Mouse (Mus musculus) liver, postnatal 0 days (tissue): ENCODE results near the gene Smim7. TPM values are rescaled to one million over a fixed set of nuclear protein-coding genes. Genes with fewer than 3 reads are reported as not detected.

Source experiments
- ATAC-seq: fragments of 200-750 bp; cut with Nextera tagmentation; 2 replicates; pipeline ENCODE4 v1.8.0; 2017; ENCODE audit warnings: mild to moderate bottlenecking, moderate library complexity
- DNase-seq: peaks from one replicate; pipeline ENCODE4 v3.0.0-alpha.2; 2016
- H3K27ac ChIP-seq: fragments of 300-500 bp; sonication (generic); 2 replicates; pipeline ENCODE4 v1.5.1; 2014; ENCODE audit warnings: antibody characterized with exemption, moderate library complexity, mild to moderate bottlenecking, low read depth
- H3K27me3 ChIP-seq: fragments of 300-500 bp; sonication (generic); 2 replicates; pipeline ENCODE4 v1.6.1; 2014; ENCODE audit warnings: low read length, control low read depth, mixed read lengths; ENCODE audit not compliant: insufficient read depth
- H3K36me3 ChIP-seq: fragments of 300-500 bp; sonication (generic); replicated peaks from 2 replicates; pipeline ENCODE4 v1.6.1; 2014; ENCODE audit warnings: mild to moderate bottlenecking, control low read depth, low read length, moderate library complexity, mixed read lengths; ENCODE audit not compliant: insufficient read depth
- H3K4me1 ChIP-seq: fragments of 300-500 bp; sonication (generic); 2 replicates; pipeline ENCODE4 v1.6.1; 2014; ENCODE audit warnings: antibody characterized with exemption, mild to moderate bottlenecking, control low read depth; ENCODE audit not compliant: insufficient read depth
- H3K4me2 ChIP-seq: fragments of 300-500 bp; sonication (generic); 2 replicates; pipeline ENCODE4 v1.6.1; 2014; ENCODE audit warnings: low read depth, mild to moderate bottlenecking, low read length, moderate library complexity, mixed read lengths
- H3K4me3 ChIP-seq: fragments of 300-500 bp; sonication (generic); 2 replicates; pipeline ENCODE4 v1.5.1; 2014; ENCODE audit warnings: low read depth, low read length
- H3K9ac ChIP-seq: fragments of 300-500 bp; sonication (generic); replicated peaks from 2 replicates; pipeline ENCODE4 v1.6.1; 2014; ENCODE audit warnings: mild to moderate bottlenecking, moderate library complexity
- H3K9me3 ChIP-seq: fragments of 300-500 bp; sonication (generic); 2 replicates; pipeline ENCODE4 v1.6.1; 2016; ENCODE audit warnings: mild to moderate bottlenecking, control low read depth, low read length, mixed read lengths
- CTCF ChIP-seq: sonication (generic); IDR thresholded peaks from 2 replicates; pipeline ENCODE4 v1.5.1; 2016; ENCODE audit warnings: antibody characterized with exemption, low read depth
- EP300 ChIP-seq: IDR thresholded peaks from 2 replicates; pipeline ENCODE4 v1.6.1; 2016; ENCODE audit warnings: antibody characterized with exemption, low read depth, mild to moderate bottlenecking
- WGBS: fragments of 180-500 bp; shearing (Covaris S2); extraction: QIAGEN DNeasy Blood & Tissue Kit; methylation state at CpG from one replicate; pipeline ENCODE4 v1.1.7; 2014; ENCODE audit not compliant: insufficient replicate concordance; 5-methylcytosine and 5-hydroxymethylcytosine counted together
- microRNA-seq: library from miRNA; unstranded; fragments of <30 nt; microRNA quantifications from one replicate; pipeline ENCODE4, GENCODE M21; 2016
- polyA plus RNA-seq: library from polyadenylated mRNA; unstranded; fragments of >200 nt; fragmentation: Nextera tagmentation; extraction: Ambion mirVana; gene quantifications from 2 replicates; pipeline ENCODE4 v1.2.1, GENCODE M21; 2015

The Smim7 gene
- polyA plus RNA-seq, 1 experiment from 2014 or later = 56.1 TPM

GRCm38 (mm10) chr8:72521888-72522287 is 49.0 kb downstream of the Smim7 start:
- Histone ChIP-seq H3K36me3 (no peaks in the 10 kb centered on the region), H3K4me3 (no peak overlapping the region), H3K4me1 (no peaks in the 10 kb centered on the region), H3K27ac (no peak overlapping the region), H3K4me2 (no peak overlapping the region), H3K27me3 (no peaks in the 10 kb centered on the region), H3K9ac (no peak overlapping the region), H3K9me3 (no peaks in the 10 kb centered on the region)
- TF ChIP-seq EP300 = no peak
- TF ChIP-seq CTCF = no peak
- ATAC-seq (no peak), DNase-seq (no peak)

- Histone ChIP-seq H3K36me3 (no peaks in the 10 kb centered on the region), H3K27me3 (no peaks in the 10 kb centered on the region), H3K9ac (no peak overlapping the region), H3K4me1 (peaks cover 4% of the 10 kb centered on the region; the same call in 1 of the 2 replicates), H3K4me3 (no peak overlapping the region), H3K4me2 (no peak overlapping the region), H3K9me3 (no peaks in the 10 kb centered on the region), H3K27ac (no peak overlapping the region)
- TF ChIP-seq EP300 = no peak
- no peak for TF ChIP-seq CTCF
- DNase-seq (no peak), ATAC-seq (no peak)
- WGBS = 70% methylated on average over 7 of the region's 7 CpGs
Observed at GRCm38 (mm10) chr8:72517421-72517988, 53.4 kb downstream of the Smim7 start.

Small RNA genes within 50 kb of the gene (microRNA-seq; reads per million reads assigned to microRNA genes)
- gene Gm28019 = not detected

Other genes with a start within 250 kb of the Smim7 start
- gene Eps15l1, start 149.6 kb downstream of the Smim7 start, polyA plus RNA-seq = 9.3 and 10.1 TPM in 2 replicates
- 0.46 and 0.72 TPM in 2 replicates for gene Calr3, start 127.2 kb downstream of the Smim7 start, polyA plus RNA-seq
- gene 1700030K09Rik, start 127.2 kb downstream of the Smim7 start, polyA plus RNA-seq = 2.1 and 2.2 TPM in 2 replicates
- gene Cherp, start 95.9 kb downstream of the Smim7 start, polyA plus RNA-seq = 9.2 and 11.2 TPM in 2 replicates
- 5.8 and 6.0 TPM in 2 replicates for gene Slc35e1, start 78.5 kb downstream of the Smim7 start, polyA plus RNA-seq
- gene Med26, start 22.8 kb downstream of the Smim7 start, polyA plus RNA-seq = 4.9 TPM in 2 replicates
- gene Tmem38a, start 967 bp upstream of the Smim7 start, polyA plus RNA-seq = 2.3 and 5.8 TPM in 2 replicates
- not detected in 2 replicates for gene Nwd1, start 75.6 kb upstream of the Smim7 start, polyA plus RNA-seq
- 81.1 and 87.7 TPM in 2 replicates for gene Sin3b, start 152.2 kb upstream of the Smim7 start, polyA plus RNA-seq
- 2.6 and 3.3 TPM in 2 replicates for gene F2rl3, start 190.8 kb upstream of the Smim7 start, polyA plus RNA-seq